Mouse (Mus musculus): ENCODE data around the gene Ndufa8.
A peak's percentile ranks its signal among the peaks of the same experiment; 100 is the strongest.

Ndufa8 gene

DNA sequence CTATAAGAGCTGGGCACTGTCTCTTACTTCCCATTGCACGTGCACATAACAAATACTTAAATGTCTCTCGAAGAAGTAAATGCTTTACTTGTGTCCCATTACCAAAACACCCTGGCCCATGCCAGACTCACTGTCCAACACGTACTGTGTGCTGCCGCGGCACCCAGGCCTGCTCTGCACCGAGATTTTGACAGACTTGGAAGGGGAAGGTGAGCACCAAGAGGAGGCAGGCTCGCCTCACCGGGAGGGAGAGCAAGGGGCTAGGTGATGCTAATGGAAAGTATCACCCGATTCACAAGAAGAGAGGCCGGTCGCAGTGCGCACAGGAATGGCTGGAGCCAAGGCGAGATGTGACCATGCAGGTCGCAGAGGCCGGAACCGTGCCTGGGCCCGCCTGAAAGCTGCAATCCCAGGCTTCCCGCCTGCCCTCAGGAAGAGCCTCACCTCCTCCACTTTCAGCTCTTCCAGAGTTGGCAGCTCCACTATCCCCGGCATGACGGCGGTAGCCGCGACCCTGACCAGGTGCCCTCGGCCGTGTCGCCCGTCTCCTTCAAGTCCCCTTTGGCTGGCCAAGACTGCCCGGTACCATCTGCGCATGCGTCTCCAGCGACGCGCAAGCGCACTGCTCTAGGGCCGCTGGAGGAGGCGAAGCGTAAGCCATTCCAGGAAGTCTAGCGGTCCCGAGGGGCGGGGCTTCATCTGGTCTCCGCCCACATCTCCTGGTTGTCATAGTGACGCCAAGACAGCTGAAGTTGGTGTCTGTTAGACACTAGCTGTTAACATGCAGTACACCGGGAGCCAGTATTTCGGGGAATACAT is at the start of gene Ndufa8, which contains the start of gene Morn5:
Gene Ndufa8 (minus strand): TSS at position 659 of the 819 bp plus-strand sequence.
Gene Morn5 (plus strand): TSS at position 711 of the 819 bp plus-strand sequence.
- peak; percentile 89 for DNase-seq (ENCODE audit: low read depth, low spot score)

DNA sequence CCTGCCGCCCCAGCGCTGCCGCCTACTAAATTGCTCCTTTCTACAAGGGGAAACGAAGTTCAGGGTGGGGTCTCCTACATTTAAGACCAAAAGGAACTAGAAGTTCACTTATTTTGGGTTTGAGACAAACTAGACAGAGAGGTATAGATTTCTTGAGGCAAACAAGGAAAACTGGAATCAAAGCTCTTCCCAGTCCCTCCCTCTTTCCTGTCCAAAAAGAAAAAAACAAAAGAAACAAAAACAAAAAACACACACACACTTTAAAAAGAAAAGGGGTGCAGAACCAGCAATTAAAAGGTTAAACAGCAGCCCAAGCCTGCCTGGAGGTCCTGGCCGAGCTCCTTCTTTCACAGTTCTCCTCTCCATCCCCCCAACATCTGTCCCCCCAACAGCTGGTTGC is 48.8 kb upstream of the Ndufa8 start:
- DNase-seq (ENCODE audit: low read depth, low spot score), result no peak

DNA sequence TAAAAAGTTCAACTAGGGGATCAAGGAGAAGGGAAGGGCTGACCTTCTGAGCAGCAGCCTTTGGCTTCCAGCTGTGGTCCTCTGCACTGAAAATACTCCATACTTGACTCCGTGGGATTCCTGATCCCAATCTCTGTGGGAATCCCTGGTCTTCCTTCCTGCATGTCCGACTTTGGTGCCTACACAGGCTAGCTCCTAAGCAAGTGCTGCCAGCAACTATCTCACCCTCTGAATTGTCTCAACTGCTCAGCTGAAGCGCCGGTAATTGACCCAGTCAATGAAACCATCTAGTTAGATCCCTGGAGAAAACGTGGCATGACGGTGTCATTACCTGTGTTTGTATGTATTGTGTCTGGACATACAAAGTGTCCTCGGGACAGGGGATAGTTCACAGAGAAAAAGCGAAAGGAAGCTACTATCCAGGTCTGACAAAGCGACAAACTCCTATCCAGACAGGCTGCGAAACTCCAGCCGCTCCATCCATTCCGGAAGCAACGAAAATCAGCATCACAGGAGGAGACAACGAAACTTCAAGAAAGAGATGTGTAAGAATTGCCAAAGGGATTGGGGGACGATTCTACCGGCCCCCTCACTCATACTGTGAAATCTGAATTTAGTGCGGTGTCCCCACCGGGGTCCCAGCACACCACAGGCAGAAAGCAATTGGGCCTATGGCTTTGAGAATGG is 48.1 kb upstream of the Ndufa8 start:
- no peak for DNase-seq (ENCODE audit: low read depth, low spot score)

DNA sequence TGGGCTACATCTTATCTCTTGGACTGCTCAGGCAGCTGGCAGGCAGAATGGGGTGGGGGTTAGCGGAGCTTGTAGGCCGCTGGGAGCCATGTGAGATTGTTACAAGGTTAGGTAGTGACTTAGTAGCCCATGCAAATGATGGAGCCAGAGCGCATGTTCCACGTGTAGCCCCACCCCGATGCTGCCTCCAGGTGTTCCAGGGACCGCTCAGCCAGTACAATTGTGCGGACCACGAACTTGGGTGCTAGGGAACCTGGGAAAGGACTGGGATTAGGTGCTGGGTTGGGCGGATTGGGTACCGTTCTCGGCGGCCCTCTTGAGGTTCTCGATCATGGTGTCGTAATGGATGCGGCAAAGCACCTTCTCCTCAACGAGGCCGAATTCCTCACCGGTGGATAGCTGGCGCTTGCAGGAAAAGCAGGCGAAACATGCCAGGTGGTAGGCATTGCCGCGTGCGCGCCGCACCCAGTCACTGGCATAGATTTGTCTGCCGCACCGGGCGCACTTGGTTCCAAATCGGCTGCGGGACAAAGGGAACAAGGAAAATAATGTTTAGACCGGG is 44.8 kb upstream of the Ndufa8 start:
- DNase-seq (ENCODE audit: low read depth, low spot score), result no peak

DNA sequence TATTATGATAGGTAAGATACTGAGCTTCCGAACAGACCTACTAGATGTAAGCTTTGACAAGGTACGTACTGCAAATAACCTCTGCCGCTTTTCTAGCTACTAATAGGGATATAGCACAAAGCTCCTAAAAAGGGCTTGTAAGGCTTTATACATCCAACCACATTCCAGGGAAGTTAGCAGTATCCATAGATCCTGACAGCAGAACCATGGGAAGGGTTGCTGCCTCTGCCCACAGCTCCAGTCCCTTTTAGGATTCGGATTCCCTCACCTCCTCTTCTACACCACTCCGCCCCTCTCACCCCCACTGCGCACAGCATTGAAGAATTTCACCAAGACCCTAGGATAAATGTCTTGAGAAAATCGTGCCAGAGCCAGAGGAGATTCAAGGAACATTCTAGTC is 44.1 kb upstream of the Ndufa8 start:
- no peak for DNase-seq (ENCODE audit: low read depth, low spot score)

DNA sequence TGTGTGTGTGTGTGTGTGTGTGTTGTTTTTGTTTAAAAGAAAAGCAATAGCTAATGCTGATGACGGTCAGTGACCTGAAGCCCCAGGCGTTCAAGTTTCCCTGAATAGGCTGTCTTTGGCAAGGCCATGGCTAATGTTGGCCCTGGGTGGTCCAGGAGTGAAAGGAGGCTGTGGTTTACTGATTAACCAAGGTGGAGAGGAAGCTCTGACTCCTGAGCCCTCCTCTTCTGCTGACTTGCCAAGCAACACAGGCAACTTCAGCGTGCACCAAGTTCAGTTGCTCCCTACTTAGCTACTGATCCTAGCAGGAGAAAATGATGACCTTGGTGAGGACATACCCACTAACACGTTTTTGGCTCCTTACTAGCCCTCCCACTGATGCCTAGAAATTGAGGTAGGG is 43.5 kb upstream of the Ndufa8 start:
- DNase-seq (ENCODE audit: low read depth, low spot score), result no peak

DNA sequence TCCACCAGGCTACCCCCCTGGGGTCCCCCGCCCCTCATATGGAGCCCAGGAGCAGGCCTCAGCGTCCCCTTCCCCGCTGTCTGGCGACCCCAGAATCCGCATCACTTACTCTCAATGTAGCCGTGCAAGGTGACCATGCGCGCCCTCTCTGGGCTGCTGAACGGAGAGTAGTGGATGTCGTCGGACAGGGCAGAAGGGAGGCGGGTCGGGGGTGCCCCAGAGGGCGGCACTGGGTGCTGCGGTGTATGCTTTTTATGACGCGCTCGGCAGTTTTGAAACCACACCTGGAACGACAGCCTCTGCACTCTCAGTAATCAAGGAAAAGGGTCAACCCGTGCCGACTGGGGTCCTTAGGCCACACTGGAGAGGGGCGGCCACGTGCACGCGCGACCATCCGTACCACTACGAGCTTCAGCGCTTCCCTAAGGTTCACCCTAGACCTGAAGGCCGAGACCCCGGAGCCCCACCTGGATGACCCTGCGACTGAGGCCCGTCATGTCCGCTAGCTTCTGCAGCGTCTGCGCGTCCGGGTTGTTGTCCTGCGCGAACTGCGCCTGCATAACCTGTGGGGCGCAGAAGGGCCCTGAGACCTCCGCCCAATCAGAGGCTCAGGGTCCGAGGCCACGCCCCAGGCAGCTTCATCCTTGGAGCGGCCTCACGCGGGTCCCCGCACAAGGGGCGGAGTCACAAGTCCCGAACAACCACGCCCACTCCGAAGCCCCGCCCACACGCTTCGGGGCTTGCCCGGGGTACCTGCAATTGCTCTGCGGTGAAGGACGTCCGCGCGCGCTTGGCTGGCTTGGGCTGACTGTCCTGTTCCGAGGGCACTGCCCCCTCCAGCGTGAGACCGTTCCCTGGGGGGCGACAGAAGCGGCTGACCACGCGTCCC is 41.9 kb upstream of the Ndufa8 start:
- no peak for DNase-seq (ENCODE audit: low read depth, low spot score)

DNA sequence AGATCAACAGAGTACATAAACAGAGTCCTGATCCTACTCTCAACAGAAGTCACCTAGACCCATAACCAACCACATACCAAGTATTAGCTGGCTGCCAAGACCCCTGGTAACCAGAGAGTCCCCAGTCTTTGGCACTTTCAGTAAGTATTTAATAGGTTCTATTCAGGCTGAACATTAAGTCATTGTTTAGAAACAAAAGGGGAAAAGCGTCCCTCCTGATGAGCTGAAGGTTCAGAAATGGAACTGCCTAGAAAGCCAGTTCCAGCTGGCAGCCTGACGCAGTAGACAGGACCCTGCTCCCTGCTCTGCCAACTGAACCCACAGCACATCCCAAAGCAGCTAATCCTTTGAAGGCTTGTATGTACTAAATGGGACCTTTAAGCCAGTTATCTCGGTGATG is 40.0 kb upstream of the Ndufa8 start:
- no peak for DNase-seq (ENCODE audit: low read depth, low spot score)

DNA sequence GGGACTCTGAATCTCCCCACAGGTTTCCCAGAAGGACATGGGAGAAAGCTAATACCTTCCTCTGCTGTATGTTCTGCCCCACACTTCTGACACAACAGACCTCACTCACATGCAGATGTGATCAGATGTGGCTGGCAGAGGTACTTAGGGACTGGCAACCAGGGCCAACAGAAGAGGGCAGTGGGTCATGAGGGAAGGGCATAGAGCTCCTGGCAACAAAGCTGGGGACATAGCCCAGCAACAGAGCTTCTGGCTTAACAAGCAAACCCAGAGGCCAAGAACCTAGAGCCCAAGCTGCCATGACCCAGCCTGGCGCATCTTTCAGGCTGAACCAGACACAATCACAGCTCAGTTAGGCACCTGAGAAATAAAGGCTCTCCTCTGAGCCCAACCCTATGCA is 35.8 kb upstream of the Ndufa8 start:
- DNase-seq (ENCODE audit: low read depth, low spot score), result no peak

DNA sequence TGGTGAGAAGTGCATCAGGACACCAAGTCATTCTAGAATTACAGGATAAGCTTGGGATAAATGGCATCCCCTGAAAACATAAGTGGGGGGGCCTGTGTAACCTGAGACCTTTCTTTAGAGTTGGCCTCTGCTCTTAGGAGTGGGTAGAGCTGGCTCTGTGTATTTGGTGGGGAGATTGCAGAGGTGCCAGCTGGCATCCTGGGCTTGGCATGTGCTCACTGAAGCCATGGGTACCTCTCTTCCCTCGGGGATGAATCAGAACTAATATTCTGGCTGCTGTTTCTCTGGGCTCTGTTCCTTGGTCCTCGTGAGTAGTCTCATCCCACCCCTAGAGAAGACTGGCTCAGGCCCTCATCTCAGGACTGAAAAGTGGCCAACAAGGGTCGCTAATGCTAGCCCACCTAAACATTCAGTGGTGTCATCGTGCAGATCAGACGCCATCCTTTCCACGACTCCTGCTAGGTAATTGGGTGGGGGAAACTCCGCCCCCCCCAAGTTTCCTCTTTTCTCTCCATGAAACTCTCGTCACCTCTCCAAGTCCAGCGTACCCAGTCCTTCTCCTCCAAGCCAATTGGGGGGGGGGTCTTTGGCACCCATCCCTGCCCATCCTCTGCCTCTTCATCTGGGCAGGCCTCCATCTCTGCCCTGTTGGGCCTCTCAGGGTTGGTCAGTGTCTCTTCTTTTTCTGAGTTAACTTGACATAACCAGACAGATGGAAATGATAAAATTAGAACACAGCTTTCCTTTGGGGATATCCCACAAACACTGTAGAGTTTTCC is 33.8 kb upstream of the Ndufa8 start:
- no peak for DNase-seq (ENCODE audit: low read depth, low spot score)

DNA sequence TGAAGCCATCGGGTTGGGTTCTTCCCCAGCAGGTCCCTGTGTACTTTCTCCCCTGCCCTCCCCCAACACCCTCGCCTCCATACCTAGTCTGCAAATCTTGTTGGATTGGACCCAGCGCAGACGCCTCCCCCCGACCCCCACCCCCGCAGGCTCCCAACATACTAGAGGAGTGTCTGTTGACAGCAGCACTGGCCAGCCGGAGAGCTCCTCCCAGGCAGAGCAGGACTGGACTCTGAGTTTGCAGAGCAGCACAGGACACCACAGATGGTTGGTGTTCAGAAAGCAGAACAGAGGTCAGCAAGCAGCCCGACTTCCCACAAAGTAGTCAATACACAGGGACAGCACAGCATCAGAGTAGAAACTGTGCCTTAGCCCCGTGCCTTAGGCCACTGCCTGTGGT is 32.2 kb upstream of the Ndufa8 start:
- DNase-seq (ENCODE audit: low read depth, low spot score), result no peak

DNA sequence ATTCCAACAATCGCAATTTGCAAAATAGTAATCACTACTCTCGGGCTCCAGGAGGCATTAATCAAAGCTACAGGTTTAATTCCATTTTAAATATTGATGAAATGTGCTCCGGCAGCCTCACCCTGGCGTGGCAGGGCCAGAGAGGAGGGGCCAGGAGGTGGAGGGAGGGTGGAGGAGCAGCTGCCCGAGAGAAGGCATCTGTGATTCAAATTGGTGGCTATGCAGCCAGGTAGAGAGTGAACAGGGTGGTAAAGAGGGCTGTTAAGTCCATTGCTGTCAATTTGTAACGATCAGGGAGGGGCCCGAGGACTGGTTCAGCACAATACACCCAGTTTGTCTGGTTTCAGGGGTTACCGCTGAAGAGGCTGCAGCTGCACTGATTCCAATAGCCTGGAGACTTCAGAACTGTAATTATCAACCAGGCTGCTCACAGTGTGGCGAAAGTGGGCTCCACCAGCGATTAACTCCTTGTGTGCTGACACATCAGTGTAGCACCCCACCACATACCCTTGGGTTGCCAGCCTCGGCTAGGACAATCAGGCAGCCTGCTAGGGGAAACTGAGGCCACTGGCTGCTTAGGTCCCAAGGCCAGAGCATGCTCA is 28.1 kb upstream of the Ndufa8 start:
- no peak for DNase-seq (ENCODE audit: low read depth, low spot score)

DNA sequence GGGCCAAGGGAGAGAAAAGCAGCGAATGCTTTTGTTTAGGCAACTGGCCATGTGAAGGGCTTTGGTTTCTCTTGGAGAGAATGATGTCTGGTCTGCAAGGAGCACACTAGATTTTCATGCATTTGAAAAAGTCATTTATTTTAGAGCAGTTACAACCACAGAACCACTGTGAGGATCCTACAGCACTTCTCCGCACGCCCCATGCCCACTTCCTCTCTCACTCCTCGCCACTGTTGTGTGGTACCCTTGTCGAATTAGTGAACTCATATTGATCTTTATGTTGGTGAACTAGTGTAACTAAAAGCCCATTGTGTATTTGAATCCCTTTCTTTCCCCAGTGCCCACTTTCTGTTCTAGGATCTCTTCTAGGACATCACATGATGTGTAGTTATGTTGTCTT is 26.0 kb upstream of the Ndufa8 start:
- DNase-seq (ENCODE audit: low read depth, low spot score), result no peak

DNA sequence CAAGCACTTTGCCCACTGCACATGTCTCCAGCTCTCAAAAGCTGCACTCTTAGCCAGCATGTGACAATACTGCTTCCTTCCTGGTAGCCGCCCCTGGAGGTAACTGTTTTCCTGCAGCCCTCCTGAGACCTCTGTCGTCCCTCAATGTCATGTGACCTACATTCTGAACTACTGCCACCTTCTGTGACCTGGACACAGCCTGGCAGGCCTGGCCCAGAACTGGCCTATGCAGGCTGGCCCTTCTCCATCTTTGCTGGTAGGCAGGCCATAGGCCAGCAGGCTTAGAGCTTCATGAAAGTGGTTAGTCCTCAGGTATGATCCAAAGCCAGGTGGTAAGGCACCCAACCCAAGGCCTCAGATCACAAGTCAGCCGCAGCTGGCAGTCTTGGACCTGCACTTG is 24.6 kb upstream of the Ndufa8 start:
- DNase-seq (ENCODE audit: low read depth, low spot score), result no peak

DNA sequence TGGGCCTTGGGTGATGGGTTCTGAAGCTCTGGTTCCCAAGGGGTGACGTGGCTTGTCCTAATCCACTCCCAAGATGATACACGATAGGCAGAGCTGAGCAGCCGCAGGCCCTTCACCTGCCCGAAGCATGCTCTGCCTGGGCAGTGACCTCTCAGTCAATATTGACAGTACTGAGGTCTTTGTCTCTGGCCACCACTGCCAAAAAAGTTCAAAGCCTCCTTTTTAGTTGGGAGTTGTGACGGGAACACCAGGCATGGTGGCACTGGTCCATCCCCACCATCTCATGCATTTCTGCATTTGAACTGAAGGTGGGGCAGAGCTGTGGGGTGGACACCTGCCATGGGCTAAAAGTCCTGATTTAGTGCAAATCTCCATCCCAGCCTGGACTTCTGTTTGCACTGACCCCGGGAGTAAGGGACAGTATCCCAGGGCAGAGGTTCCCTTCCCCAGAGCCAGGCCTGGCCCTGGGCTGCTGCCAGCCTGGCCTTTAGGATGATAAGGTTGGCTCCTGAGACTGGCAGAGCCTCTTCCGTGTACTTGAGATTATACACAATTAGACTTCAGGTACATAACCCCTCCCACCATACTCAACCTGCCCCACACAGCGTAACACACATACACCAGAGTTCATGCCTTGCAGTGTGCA is 22.6 kb upstream of the Ndufa8 start:
- no peak for DNase-seq (ENCODE audit: low read depth, low spot score)

DNA sequence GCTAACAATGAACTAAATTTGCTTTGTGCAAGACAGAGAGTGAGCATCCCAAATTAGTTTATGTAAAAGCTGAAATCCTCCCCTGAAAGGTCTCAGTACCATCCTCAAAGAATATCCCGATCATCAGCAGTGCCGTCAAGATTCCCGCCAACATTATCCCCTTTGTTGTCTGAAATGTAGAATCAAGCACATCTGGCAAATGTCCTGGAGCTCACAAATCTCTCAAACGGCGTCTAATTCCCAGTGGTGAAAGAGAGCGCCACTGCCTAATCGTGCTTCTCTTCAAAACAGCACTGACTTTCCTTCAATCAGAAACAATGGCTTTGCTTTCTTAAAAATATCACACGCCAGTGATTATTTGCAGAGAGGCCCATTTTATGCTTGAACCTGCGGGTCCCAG is 17.9 kb upstream of the Ndufa8 start:
- no peak for DNase-seq (ENCODE audit: low read depth, low spot score)

DNA sequence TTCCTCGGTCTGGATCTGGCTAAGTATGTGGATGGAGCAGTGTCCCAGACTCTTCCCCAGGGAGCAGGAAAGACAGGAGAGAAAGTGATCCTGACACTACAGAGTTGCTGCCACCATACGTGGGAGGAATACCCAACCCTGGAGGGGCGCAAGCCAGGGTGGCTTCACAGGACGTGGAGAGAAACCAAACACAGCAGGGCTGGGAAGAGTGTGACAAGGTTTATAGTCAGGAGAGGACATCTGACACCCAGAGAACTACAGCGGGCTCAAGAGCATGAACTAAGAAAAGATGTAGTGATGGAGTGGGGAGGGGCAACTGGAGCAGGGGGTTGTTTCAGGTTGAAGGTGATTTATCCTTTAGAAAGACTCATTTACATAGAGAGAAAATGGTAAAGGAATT is 12.2 kb upstream of the Ndufa8 start:
- DNase-seq (ENCODE audit: low read depth, low spot score), result no peak

DNA sequence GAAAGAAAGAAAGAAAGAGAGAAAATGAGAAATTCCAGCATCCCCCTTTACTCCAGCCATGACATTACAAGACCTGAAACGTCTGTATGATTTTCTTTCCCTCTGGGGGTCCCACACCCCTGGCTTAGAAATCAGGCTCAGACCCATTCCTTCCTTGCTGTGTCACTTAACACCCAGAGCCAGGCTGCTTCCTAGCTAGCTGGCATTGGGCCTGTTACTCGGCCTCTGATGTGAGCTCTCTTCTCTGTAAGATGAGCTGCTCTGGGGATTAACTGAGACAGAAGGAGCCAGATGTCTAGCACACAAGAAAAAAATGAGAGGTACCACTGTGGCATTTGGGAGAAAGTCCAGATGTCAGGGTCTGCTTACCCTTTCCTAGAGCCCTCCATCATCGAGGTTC is 7.0 kb upstream of the Ndufa8 start:
- no peak for DNase-seq (ENCODE audit: low read depth, low spot score)

DNA sequence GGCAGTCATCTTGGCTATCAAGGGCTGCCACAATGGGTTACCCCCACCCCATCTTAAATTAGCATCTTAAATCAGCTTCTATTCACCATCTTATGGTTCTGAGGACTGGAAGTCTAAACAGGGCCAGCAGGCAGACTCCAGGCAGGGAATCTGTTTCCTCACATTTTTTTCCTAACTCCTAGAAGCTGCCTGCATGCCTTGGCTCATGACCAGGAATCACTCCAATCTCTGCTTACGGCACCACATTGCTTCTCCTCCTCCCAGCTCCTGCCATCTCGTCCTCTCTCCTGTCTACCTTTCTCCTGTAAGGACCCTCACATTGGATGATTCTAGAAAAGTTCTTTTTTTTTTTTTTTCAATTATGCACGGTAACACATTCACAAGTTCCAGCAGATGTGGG is 4.0 kb upstream of the Ndufa8 start:
- DNase-seq (ENCODE audit: low read depth, low spot score), result no peak

DNA sequence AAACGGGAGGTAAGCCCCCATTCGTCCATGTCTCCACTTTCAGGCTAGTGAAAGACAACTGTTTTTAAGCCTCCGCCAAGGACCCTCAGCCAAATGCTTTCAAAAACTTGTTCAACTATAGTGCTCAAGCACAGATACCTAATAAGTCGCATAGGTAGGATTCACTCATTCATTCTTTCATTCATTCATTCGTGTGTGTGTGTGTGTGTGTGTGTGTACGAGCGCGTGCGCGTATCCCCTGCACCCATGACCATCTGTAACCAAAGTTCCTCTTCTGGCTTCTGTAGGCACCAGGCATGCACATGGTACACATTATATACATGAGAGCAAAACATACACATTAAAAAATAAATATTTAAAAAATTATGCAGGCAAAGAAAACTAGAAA is 355 bp upstream of the Ndufa8 start:
- DNase-seq (ENCODE audit: low read depth, low spot score), result no peak

Measured in brain, embryonic 18.5 days (tissue).